Mouse (Mus musculus): Measurements from ENCODE around the gene Lnpep.

Lnpep gene

GRCm38 (mm10) chr17:17621586-17621985 is 3.3 kb downstream of the Lnpep start:
- no peak for TF ChIP-seq GATA4 (IDR thresholded peaks at IDR 0.05; ENCODE audit: insufficient replicate concordance, low read length)

- no peak for TF ChIP-seq GATA4 (IDR thresholded peaks at IDR 0.05; ENCODE audit: insufficient replicate concordance, low read length)
Measured at GRCm38 (mm10) chr17:17618463-17618862, 6.4 kb downstream of the Lnpep start.

- TF ChIP-seq GATA4 (IDR thresholded peaks at IDR 0.05; ENCODE audit: insufficient replicate concordance, low read length) = no peak
Measured at GRCm38 (mm10) chr17:17617440-17618204, 7.2 kb downstream of the Lnpep start.

GRCm38 (mm10) chr17:17612336-17612735 is 12.5 kb downstream of the Lnpep start:
- TF ChIP-seq GATA4 (IDR thresholded peaks at IDR 0.05; ENCODE audit: insufficient replicate concordance, low read length) = no peak

GRCm38 (mm10) chr17:17609523-17609922 is 15.3 kb downstream of the Lnpep start:
- no peak for TF ChIP-seq GATA4 (IDR thresholded peaks at IDR 0.05; ENCODE audit: insufficient replicate concordance, low read length)

- TF ChIP-seq GATA4 (IDR thresholded peaks at IDR 0.05; ENCODE audit: insufficient replicate concordance, low read length) = no peak
Measured at GRCm38 (mm10) chr17:17608416-17608988, 16.3 kb downstream of the Lnpep start.

GRCm38 (mm10) chr17:17604554-17604953 is 20.3 kb downstream of the Lnpep start:
- no peak for TF ChIP-seq GATA4 (IDR thresholded peaks at IDR 0.05; ENCODE audit: insufficient replicate concordance, low read length)

GRCm38 (mm10) chr17:17603609-17604008 is 21.2 kb downstream of the Lnpep start:
- no peak for TF ChIP-seq GATA4 (IDR thresholded peaks at IDR 0.05; ENCODE audit: insufficient replicate concordance, low read length)

GRCm38 (mm10) chr17:17602786-17603185 is 22.1 kb downstream of the Lnpep start:
- no peak for TF ChIP-seq GATA4 (IDR thresholded peaks at IDR 0.05; ENCODE audit: insufficient replicate concordance, low read length)

GRCm38 (mm10) chr17:17602330-17602729 is 22.5 kb downstream of the Lnpep start:
- TF ChIP-seq GATA4 (IDR thresholded peaks at IDR 0.05; ENCODE audit: insufficient replicate concordance, low read length) = no peak

GRCm38 (mm10) chr17:17600804-17601252 is 24.0 kb downstream of the Lnpep start:
- no peak for TF ChIP-seq GATA4 (IDR thresholded peaks at IDR 0.05; ENCODE audit: insufficient replicate concordance, low read length)

- no peak for TF ChIP-seq GATA4 (IDR thresholded peaks at IDR 0.05; ENCODE audit: insufficient replicate concordance, low read length)
Measured at GRCm38 (mm10) chr17:17600001-17600400, 24.8 kb downstream of the Lnpep start.

- no peak for TF ChIP-seq GATA4 (IDR thresholded peaks at IDR 0.05; ENCODE audit: insufficient replicate concordance, low read length)
Measured at GRCm38 (mm10) chr17:17598355-17598754, 26.5 kb downstream of the Lnpep start.

GRCm38 (mm10) chr17:17592926-17593325 is 31.9 kb downstream of the Lnpep start:
- TF ChIP-seq GATA4 (IDR thresholded peaks at IDR 0.05; ENCODE audit: insufficient replicate concordance, low read length) = no peak

GRCm38 (mm10) chr17:17587333-17588047 is 37.4 kb downstream of the Lnpep start:
- TF ChIP-seq GATA4 (IDR thresholded peaks at IDR 0.05; ENCODE audit: insufficient replicate concordance, low read length) = no peak

- no peak for TF ChIP-seq GATA4 (IDR thresholded peaks at IDR 0.05; ENCODE audit: insufficient replicate concordance, low read length)
Measured at GRCm38 (mm10) chr17:17585115-17585514, 39.7 kb downstream of the Lnpep start.
